Mouse (Mus musculus) adrenal gland, postnatal 10 days (tissue): ENCODE data around the gene BC030500. TPM values are rescaled to one million over a fixed set of nuclear protein-coding genes. Genes with fewer than 3 reads are reported as not detected.
A peak's percentile ranks its signal among the peaks of the same experiment; 100 is the strongest.

Experiments
- DNase-seq: peaks from one replicate; pipeline ENCODE4 v3.0.0; 2021; ENCODE audit warnings: mixed read lengths
- long read RNA-seq, 2 experiments: library from polyadenylated mRNA; stranded (forward); transcript quantifications; one replicate each; pipeline ENCODE4 v2.0.0; 2021
- total RNA-seq, 2 experiments: library from RNA; stranded (reverse); gene quantifications; 2 replicates each; pipeline ENCODE4 v1.2.3; 2021

The BC030500 gene
- not detected for total RNA-seq
- long read RNA-seq, experiment 1: 0 reads
- long read RNA-seq, experiment 2: 0 reads

GRCm38 (mm10) chr8:58911677-58912076 is at the start of gene BC030500:
Gene BC030500 (plus strand): TSS chr8:58911755.
- DNase-seq: no peak

- DNase-seq: peak; percentile 5
Measured at GRCm38 (mm10) chr8:58886405-58886804, 25.1 kb upstream of the BC030500 start.

GRCm38 (mm10) chr8:58890591-58890990 is 21.0 kb upstream of the BC030500 start:
- DNase-seq: no peak

GRCm38 (mm10) chr8:58895960-58896359 is 15.6 kb upstream of the BC030500 start:
- DNase-seq: no peak

- no peak for DNase-seq
Measured at GRCm38 (mm10) chr8:58904465-58904864, 7.1 kb upstream of the BC030500 start.

- DNase-seq: peak; percentile 2
Measured at GRCm38 (mm10) chr8:58912196-58912839, 763 bp downstream of the BC030500 start, which contains the start of gene Galntl6. Gene Galntl6 (minus strand): TSS chr8:58912640.

GRCm38 (mm10) chr8:58912840-58913639 is 1.5 kb downstream of the BC030500 start:
- no peak for DNase-seq

- DNase-seq: no peak
Measured at GRCm38 (mm10) chr8:58913640-58913968, 2.0 kb downstream of the BC030500 start.

- DNase-seq: no peak
Measured at GRCm38 (mm10) chr8:58915142-58915541, 3.6 kb downstream of the BC030500 start.

GRCm38 (mm10) chr8:58931066-58931465 is 19.5 kb downstream of the BC030500 start:
- no peak for DNase-seq

GRCm38 (mm10) chr8:58943773-58944172 is 32.2 kb downstream of the BC030500 start:
- DNase-seq: no peak

- DNase-seq: no peak
Measured at GRCm38 (mm10) chr8:58957195-58957739, 45.7 kb downstream of the BC030500 start.

Other genes with a start within 250 kb of the BC030500 start
- gene Galntl6, start 885 bp downstream of the BC030500 start, total RNA-seq: under 1 TPM; 0.66 to 0.91 TPM